Mouse (Mus musculus): ENCODE measurements around the gene Celf2. TPM values are rescaled to one million over a fixed set of nuclear protein-coding genes. Genes with fewer than 3 reads are reported as not detected.

The Celf2 gene
- polyA plus RNA-seq, 1 experiment from 2014 or later, result 35.4 TPM

- 82% methylated on average over 5 of the region's 5 CpGs for WGBS
- peaks cover 5% of the 10 kb centered on the region; the same call in 1 of the 2 replicates for H3K4me1 ChIP-seq (ENCODE audit: control insufficient read depth, insufficient read depth, low read length)
- no peaks in the 10 kb centered on the region for H3K9me3 ChIP-seq (ENCODE audit: control insufficient read depth, low read length)
- H3K4me3 ChIP-seq (ENCODE audit: low read length), result no peak overlapping the region
- H3K9ac ChIP-seq (ENCODE audit: low read depth, low read length), result no peak overlapping the region
- ATAC-seq, result no peak
- H3K27ac ChIP-seq (ENCODE audit: low read length), result no peak overlapping the region
- H3K36me3 ChIP-seq (ENCODE audit: control insufficient read depth, insufficient read depth, low read length), result no peaks in the 10 kb centered on the region
- no peaks in the 10 kb centered on the region for H3K27me3 ChIP-seq (replicated peaks; ENCODE audit: control insufficient read depth, insufficient read depth, low read length)
- no peak overlapping the region for H3K4me2 ChIP-seq (ENCODE audit: low read depth, low read length)
These were observed 965.7 kb downstream of the Celf2 start for GRCm38 (mm10) chr2:6543650-6544049.

- H3K4me2 ChIP-seq (ENCODE audit: low read depth, low read length), result no peak overlapping the region
- peaks cover 5% of the 10 kb centered on the region; the same call in 1 of the 2 replicates for H3K4me1 ChIP-seq (ENCODE audit: control insufficient read depth, insufficient read depth, low read length)
- ATAC-seq, result no peak
- H3K4me3 ChIP-seq (ENCODE audit: low read length), result no peak overlapping the region
- no peaks in the 10 kb centered on the region for H3K9me3 ChIP-seq (ENCODE audit: control insufficient read depth, low read length)
- H3K9ac ChIP-seq (ENCODE audit: low read depth, low read length), result no peak overlapping the region
- WGBS, result 88% methylated on average over 12 of the region's 12 CpGs
- H3K36me3 ChIP-seq (ENCODE audit: control insufficient read depth, insufficient read depth, low read length), result no peaks in the 10 kb centered on the region
- H3K27me3 ChIP-seq (replicated peaks; ENCODE audit: control insufficient read depth, insufficient read depth, low read length), result no peaks in the 10 kb centered on the region
- no peak overlapping the region for H3K27ac ChIP-seq (ENCODE audit: low read length)
These were observed 966.7 kb downstream of the Celf2 start for GRCm38 (mm10) chr2:6542556-6543180.

GRCm38 (mm10) chr2:6540825-6541224, 968.5 kb downstream of the Celf2 start:
- H3K9me3 ChIP-seq (ENCODE audit: control insufficient read depth, low read length), result no peaks in the 10 kb centered on the region
- 85% methylated on average over 5 of the region's 6 CpGs for WGBS
- no peaks in the 10 kb centered on the region for H3K36me3 ChIP-seq (ENCODE audit: control insufficient read depth, insufficient read depth, low read length)
- no peak overlapping the region; the same call in 1 of the 2 replicates for H3K9ac ChIP-seq (ENCODE audit: low read depth, low read length)
- no peak overlapping the region for H3K4me3 ChIP-seq (ENCODE audit: low read length)
- H3K4me1 ChIP-seq (ENCODE audit: control insufficient read depth, insufficient read depth, low read length), result no peaks in the 10 kb centered on the region
- no peak for ATAC-seq
- no peak overlapping the region for H3K27ac ChIP-seq (ENCODE audit: low read length)
- no peak overlapping the region for H3K4me2 ChIP-seq (ENCODE audit: low read depth, low read length)
- H3K27me3 ChIP-seq (replicated peaks; ENCODE audit: control insufficient read depth, insufficient read depth, low read length), result no peaks in the 10 kb centered on the region

GRCm38 (mm10) chr2:6540092-6540491, 969.3 kb downstream of the Celf2 start:
- H3K4me1 ChIP-seq (ENCODE audit: control insufficient read depth, insufficient read depth, low read length), result no peaks in the 10 kb centered on the region
- H3K27ac ChIP-seq (ENCODE audit: low read length), result no peak overlapping the region
- no peak overlapping the region for H3K9ac ChIP-seq (ENCODE audit: low read depth, low read length)
- no peaks in the 10 kb centered on the region for H3K36me3 ChIP-seq (ENCODE audit: control insufficient read depth, insufficient read depth, low read length)
- no peaks in the 10 kb centered on the region for H3K27me3 ChIP-seq (replicated peaks; ENCODE audit: control insufficient read depth, insufficient read depth, low read length)
- no peaks in the 10 kb centered on the region for H3K9me3 ChIP-seq (ENCODE audit: control insufficient read depth, low read length)
- H3K4me2 ChIP-seq (ENCODE audit: low read depth, low read length), result no peak overlapping the region
- no peak overlapping the region for H3K4me3 ChIP-seq (ENCODE audit: low read length)
- no peak for ATAC-seq
- 57% methylated on average over 11 of the region's 11 CpGs for WGBS

- Histone ChIP-seq H3K36me3 (ENCODE audit: control insufficient read depth, insufficient read depth, low read length) (no peaks in the 10 kb centered on the region), H3K4me2 (ENCODE audit: low read depth, low read length) (no peak overlapping the region), H3K9me3 (ENCODE audit: control insufficient read depth, low read length) (no peaks in the 10 kb centered on the region), H3K27ac (ENCODE audit: low read length) (no peak overlapping the region), H3K9ac (ENCODE audit: low read depth, low read length) (no peak overlapping the region), H3K4me3 (ENCODE audit: low read length) (no peak overlapping the region), H3K4me1 (ENCODE audit: control insufficient read depth, insufficient read depth, low read length) (no peaks in the 10 kb centered on the region), H3K27me3 (replicated peaks; ENCODE audit: control insufficient read depth, insufficient read depth, low read length) (no peaks in the 10 kb centered on the region)
- 66% methylated on average over 2 of the region's 2 CpGs for WGBS
- ATAC-seq, result no peak
These were observed 970.9 kb downstream of the Celf2 start for GRCm38 (mm10) chr2:6538500-6538899.

- Histone ChIP-seq H3K4me1 (ENCODE audit: control insufficient read depth, insufficient read depth, low read length) (no peaks in the 10 kb centered on the region), H3K9ac (ENCODE audit: low read depth, low read length) (no peak overlapping the region), H3K27ac (ENCODE audit: low read length) (no peak overlapping the region), H3K4me3 (ENCODE audit: low read length) (no peak overlapping the region), H3K36me3 (ENCODE audit: control insufficient read depth, insufficient read depth, low read length) (no peaks in the 10 kb centered on the region), H3K27me3 (replicated peaks; ENCODE audit: control insufficient read depth, insufficient read depth, low read length) (no peaks in the 10 kb centered on the region), H3K4me2 (ENCODE audit: low read depth, low read length) (no peak overlapping the region), H3K9me3 (ENCODE audit: control insufficient read depth, low read length) (no peaks in the 10 kb centered on the region)
- no peak for ATAC-seq
These were observed 971.3 kb downstream of the Celf2 start for GRCm38 (mm10) chr2:6538031-6538430.

GRCm38 (mm10) chr2:6537326-6537725, 972.0 kb downstream of the Celf2 start:
- no peak for ATAC-seq
- no peaks in the 10 kb centered on the region for H3K27me3 ChIP-seq (replicated peaks; ENCODE audit: control insufficient read depth, insufficient read depth, low read length)
- no peaks in the 10 kb centered on the region for H3K9me3 ChIP-seq (ENCODE audit: control insufficient read depth, low read length)
- H3K4me2 ChIP-seq (ENCODE audit: low read depth, low read length), result no peak overlapping the region
- H3K4me3 ChIP-seq (ENCODE audit: low read length), result no peak overlapping the region
- no peaks in the 10 kb centered on the region for H3K36me3 ChIP-seq (ENCODE audit: control insufficient read depth, insufficient read depth, low read length)
- no peak overlapping the region for H3K27ac ChIP-seq (ENCODE audit: low read length)
- H3K9ac ChIP-seq (ENCODE audit: low read depth, low read length), result no peak overlapping the region
- 70% methylated on average over 3 of the region's 3 CpGs for WGBS
- H3K4me1 ChIP-seq (ENCODE audit: control insufficient read depth, insufficient read depth, low read length), result no peaks in the 10 kb centered on the region

GRCm38 (mm10) chr2:6536372-6536771, 973.0 kb downstream of the Celf2 start:
- Histone ChIP-seq H3K9me3 (ENCODE audit: control insufficient read depth, low read length) (no peaks in the 10 kb centered on the region), H3K4me2 (ENCODE audit: low read depth, low read length) (no peak overlapping the region), H3K4me1 (ENCODE audit: control insufficient read depth, insufficient read depth, low read length) (no peaks in the 10 kb centered on the region), H3K27me3 (replicated peaks; ENCODE audit: control insufficient read depth, insufficient read depth, low read length) (no peaks in the 10 kb centered on the region), H3K27ac (ENCODE audit: low read length) (no peak overlapping the region), H3K4me3 (ENCODE audit: low read length) (no peak overlapping the region), H3K9ac (ENCODE audit: low read depth, low read length) (no peak overlapping the region), H3K36me3 (ENCODE audit: control insufficient read depth, insufficient read depth, low read length) (no peaks in the 10 kb centered on the region)
- 80% methylated on average over 2 of the region's 2 CpGs for WGBS
- no peak for ATAC-seq

- Histone ChIP-seq H3K9ac (ENCODE audit: low read depth, low read length) (no peak overlapping the region), H3K4me2 (ENCODE audit: low read depth, low read length) (no peak overlapping the region), H3K36me3 (ENCODE audit: control insufficient read depth, insufficient read depth, low read length) (no peaks in the 10 kb centered on the region), H3K4me1 (ENCODE audit: control insufficient read depth, insufficient read depth, low read length) (no peaks in the 10 kb centered on the region), H3K9me3 (ENCODE audit: control insufficient read depth, low read length) (no peaks in the 10 kb centered on the region), H3K27ac (ENCODE audit: low read length) (no peak overlapping the region), H3K27me3 (replicated peaks; ENCODE audit: control insufficient read depth, insufficient read depth, low read length) (no peaks in the 10 kb centered on the region), H3K4me3 (ENCODE audit: low read length) (no peak overlapping the region)
- ATAC-seq, result no peak
- 66% methylated on average over 4 of the region's 4 CpGs for WGBS
These were observed 977.0 kb downstream of the Celf2 start for GRCm38 (mm10) chr2:6532341-6532740.

GRCm38 (mm10) chr2:6528076-6528475, 981.3 kb downstream of the Celf2 start:
- no peak for ATAC-seq
- WGBS, result 86% methylated on average over 2 of the region's 2 CpGs
- H3K9ac ChIP-seq (ENCODE audit: low read depth, low read length), result no peak overlapping the region
- H3K9me3 ChIP-seq (ENCODE audit: control insufficient read depth, low read length), result no peaks in the 10 kb centered on the region
- no peaks in the 10 kb centered on the region for H3K27me3 ChIP-seq (replicated peaks; ENCODE audit: control insufficient read depth, insufficient read depth, low read length)
- no peaks in the 10 kb centered on the region for H3K4me1 ChIP-seq (ENCODE audit: control insufficient read depth, insufficient read depth, low read length)
- no peak overlapping the region for H3K4me2 ChIP-seq (ENCODE audit: low read depth, low read length)
- H3K4me3 ChIP-seq (ENCODE audit: low read length), result no peak overlapping the region
- no peak overlapping the region for H3K27ac ChIP-seq (ENCODE audit: low read length)
- H3K36me3 ChIP-seq (ENCODE audit: control insufficient read depth, insufficient read depth, low read length), result no peaks in the 10 kb centered on the region

All from intestine, embryonic 16.5 days (tissue).